ENCODE assay signal across 27 mouse cellular contexts in the genomic region with DNA sequence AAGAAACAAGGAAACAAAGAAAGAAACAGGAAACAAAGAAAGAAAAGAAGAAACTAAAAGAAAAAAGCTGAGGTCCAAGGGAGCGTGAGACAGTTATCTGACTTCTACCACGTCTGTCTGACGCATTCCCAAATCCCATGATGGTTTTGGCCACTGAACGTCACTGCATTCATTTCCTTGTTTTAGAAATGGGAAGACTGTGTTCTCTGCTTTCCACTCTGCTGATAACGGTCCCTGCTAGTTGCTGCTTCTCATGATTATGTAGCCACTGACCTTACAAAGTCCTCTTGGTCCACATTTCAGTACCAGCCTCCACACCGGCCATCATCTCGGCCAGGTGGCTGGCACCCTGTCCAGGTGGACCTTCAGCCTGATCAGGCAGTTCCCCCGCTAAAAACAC. TPM values are rescaled to one million over a fixed set of nuclear protein-coding genes. Genes with fewer than 3 reads are reported as not detected.
DNase-seq lines count a peak whose midpoint lies in the region; ATAC-seq and TF ChIP-seq lines count a peak whose summit lies in the region.
"Had no signal": no experiment of that assay in that cellular context is flagged by ENCODE, and none has a peak within 500 bp of the region (broad histone marks: within the 10 kb centered on the region; RNA-seq: fewer than 3 reads in every experiment).

No protein-coding gene starts in this region.

- TF ChIP-seq POLR2A in embryonic fibroblast, embryonic 13.5 days (IDR thresholded peaks at IDR 0.05; ENCODE audit: low read depth, low read length) = no peak
- TF ChIP-seq POLR2A in small intestine, adult 2 months (IDR thresholded peaks at IDR 0.05; ENCODE audit: low read depth, low read length) = no peak

- peak overlapping the region; percentile 80 for H3K4me2 ChIP-seq in heart, embryonic 14.5 days (ENCODE audit: low read length)
- H3K4me2 ChIP-seq: intestine, embryonic 15.5 days; limb, embryonic 12.5 days; liver, embryonic 11.5 days; midbrain, embryonic 11.5 days had no signal

- H3K36me3 ChIP-seq in heart, embryonic 14.5 days (ENCODE audit: control insufficient read depth, insufficient read depth, low read length) = no peaks in the 10 kb centered on the region
- no peaks in the 10 kb centered on the region for H3K36me3 ChIP-seq in small intestine, adult 2 months (ENCODE audit: control insufficient read depth, insufficient read depth, low read length)
- H3K36me3 ChIP-seq: forebrain, embryonic 10.5 days; hindbrain, embryonic 10.5 days; intestine, embryonic 15.5 days had no signal

- 12% methylated on average over 8 of the region's 8 CpGs for WGBS in heart, embryonic 14.5 days
- 40% methylated on average over 8 of the region's 8 CpGs for WGBS in small intestine, adult 2 months

- H3K27me3 ChIP-seq in heart, embryonic 14.5 days (ENCODE audit: control insufficient read depth, insufficient read depth, low read length) = no peaks in the 10 kb centered on the region
- H3K27me3 ChIP-seq in small intestine, adult 2 months (ENCODE audit: control insufficient read depth, insufficient read depth, low read length) = no peaks in the 10 kb centered on the region
- H3K27me3 ChIP-seq: intestine, embryonic 15.5 days had no signal

- H3K4me1 ChIP-seq in embryonic fibroblast, embryonic 13.5 days (ENCODE audit: control insufficient read depth, insufficient read depth, low read length) = peaks cover 8% of the 10 kb centered on the region
- H3K4me1 ChIP-seq in heart, embryonic 14.5 days (ENCODE audit: control insufficient read depth in 2 of 2, insufficient read depth in 2 of 2, low read length in 2 of 2) = peaks cover 14 to 16% of the 10 kb centered on the region in 2 experiments
- H3K4me1 ChIP-seq in small intestine, adult 2 months (ENCODE audit: control insufficient read depth, insufficient read depth, insufficient read length, low read length) = no peaks in the 10 kb centered on the region

- H3K27ac ChIP-seq in embryonic fibroblast, embryonic 13.5 days (ENCODE audit: insufficient read depth, low read length) = peak overlapping the region; percentile 87
- peak overlapping the region; percentile 95 to 98 for H3K27ac ChIP-seq in heart, embryonic 14.5 days (replicated peaks in 1 of 2; ENCODE audit: control insufficient read depth in 1 of 2, insufficient read depth in 1 of 2, low read depth in 2 of 2, low read length in 2 of 2)
- H3K27ac ChIP-seq in small intestine, adult 2 months (ENCODE audit: insufficient read depth, low read depth, low read length) = peak overlapping the region; percentile 8; the same call in 1 of the 2 replicates
- H3K27ac ChIP-seq: hindbrain, embryonic 10.5 days; limb, embryonic 12.5 days had no signal

- peak; percentile 87 for DNase-seq in heart, adult 8-10 months (ENCODE audit: low spot score)
- DNase-seq in spleen, postnatal 10 days (ENCODE audit: low spot score in 2 of 2) = no peak
- no peak for DNase-seq in gastrocnemius, postnatal 14 days
- no peak for DNase-seq in left cerebral cortex, postnatal 36 days (ENCODE audit: low spot score in 2 of 2)
- DNase-seq: adrenal gland, adult 2 months; cerebellum, adult 9-10 months; kidney, adult 9 months; kidney, postnatal 14 days; liver, postnatal 0 days; thymus, adult 18-20 months; thymus, postnatal 4 days had no signal

- TF ChIP-seq CTCF in embryonic fibroblast, embryonic 13.5 days (IDR thresholded peaks at IDR 0.05; ENCODE audit: borderline replicate concordance, insufficient read depth, low read length) = no peak
- TF ChIP-seq CTCF in small intestine, adult 2 months (IDR thresholded peaks at IDR 0.05; ENCODE audit: extremely low read depth, insufficient read length, insufficient replicate concordance, low read depth, low read length) = no peak

- intact Hi-C loops in gastrocnemius, postnatal 14 days (cut with DNase I; ENCODE audit: low total_unique reads) = no loop called here
- intact Hi-C loops in left cerebral cortex, postnatal 36 days (cut with DNase I) = no loop called here

- H3K4me3 ChIP-seq in embryonic fibroblast, embryonic 13.5 days (ENCODE audit: insufficient read depth, low read length) = no peak overlapping the region
- H3K4me3 ChIP-seq in heart, embryonic 14.5 days (ENCODE audit: control insufficient read depth in 1 of 2, insufficient read depth in 1 of 2, low read depth in 1 of 2, low read length in 2 of 2) = no peak overlapping the region
- H3K4me3 ChIP-seq in small intestine, adult 2 months (ENCODE audit: low read depth, low read length) = no peak overlapping the region
- H3K4me3 ChIP-seq: embryonic facial prominence, embryonic 10.5 days; forebrain, embryonic 10.5 days; hindbrain, embryonic 10.5 days; intestine, embryonic 15.5 days; limb, embryonic 12.5 days had no signal

- H3K9me3 ChIP-seq in heart, embryonic 14.5 days (ENCODE audit: control insufficient read depth, low read length) = no peaks in the 10 kb centered on the region
- H3K9me3 ChIP-seq: embryonic facial prominence, embryonic 10.5 days; forebrain, embryonic 10.5 days; hindbrain, embryonic 10.5 days; intestine, embryonic 15.5 days; limb, embryonic 12.5 days had no signal

- H3K9ac ChIP-seq in heart, embryonic 14.5 days (ENCODE audit: low read length) = peak overlapping the region; percentile 94; the same call in 1 of the 2 replicates
- H3K9ac ChIP-seq: limb, embryonic 12.5 days; liver, postnatal 0 days had no signal

- ATAC-seq in heart, embryonic 14.5 days (ENCODE audit: insufficient number of reproducible peaks, insufficient read depth, low FRiP score, low read depth) = no peak
- ATAC-seq: forebrain, embryonic 16.5 days; hindbrain, embryonic 16.5 days; intestine, embryonic 15.5 days; liver, postnatal 0 days; lung, postnatal 0 days had no signal

RNA-seq across cellular contexts. Expression of gene Jph2, which starts 1.4 kb away (rescaled TPM):
- 33.0 and 50.9 TPM in 2 replicates for polyA plus RNA-seq in embryonic fibroblast, embryonic 13.5 days (2011; ENCODE audit: insufficient read length, low read depth, missing spikeins)
- 100 to 1,000 TPM; 423 to 464 (median 433) TPM for total RNA-seq in heart, adult 8-10 months (2022)
- 25.5 and 29.4 TPM in 2 replicates for polyA plus RNA-seq in heart, embryonic 14.5 days (2014; fragmentation: Nextera tagmentation; extraction: Ambion mirVana)
- 20.6 and 28.7 TPM in 2 replicates for polyA plus RNA-seq in small intestine, adult 2 months (2012; rRNA removed)
- total RNA-seq in gastrocnemius, postnatal 14 days (2021) = 100 to 1,000 TPM; 352 to 422 TPM
- total RNA-seq in left cerebral cortex, postnatal 36 days (2021) = under 1 TPM; 0.49 to 0.59 TPM
- total RNA-seq: megakaryocyte progenitor cell, adult 5-6 weeks had no signal

RNA-seq across cellular contexts. Expression of gene Oser1, which starts 25.3 kb away (rescaled TPM):
- polyA plus RNA-seq in embryonic fibroblast, embryonic 13.5 days (2011; ENCODE audit: insufficient read length, low read depth, missing spikeins) = 35.5 and 39.8 TPM in 2 replicates
- total RNA-seq in heart, adult 8-10 months (2022) = 10 to 100 TPM; 19.4 to 21.8 (median 20.3) TPM
- 52.6 and 56.8 TPM in 2 replicates for polyA plus RNA-seq in heart, embryonic 14.5 days (2014; fragmentation: Nextera tagmentation; extraction: Ambion mirVana)
- polyA plus RNA-seq in small intestine, adult 2 months (2012; rRNA removed) = 5.0 and 12.2 TPM in 2 replicates
- total RNA-seq in gastrocnemius, postnatal 14 days (2021) = 10 to 100 TPM; 25.9 to 29.5 TPM
- total RNA-seq in left cerebral cortex, postnatal 36 days (2021) = 10 to 100 TPM; 24.3 to 25.0 TPM

RNA-seq across cellular contexts. Expression of gene Gdap1l1, which starts 39.1 kb away (rescaled TPM):
- 0.86 TPM in 1 of 2 replicates, not detected in the other for polyA plus RNA-seq in embryonic fibroblast, embryonic 13.5 days (2011; ENCODE audit: insufficient read length, low read depth, missing spikeins)
- not detected for total RNA-seq in heart, adult 8-10 months (2022)
- polyA plus RNA-seq in heart, embryonic 14.5 days (2014; fragmentation: Nextera tagmentation; extraction: Ambion mirVana) = 0.39 and 0.54 TPM in 2 replicates
- 0.85 and 1.6 TPM in 2 replicates for polyA plus RNA-seq in small intestine, adult 2 months (2012; rRNA removed)
- total RNA-seq in gastrocnemius, postnatal 14 days (2021) = under 1 TPM in 1 of 2 experiments, not detected in 1; 0.23 TPM
- 10 to 100 TPM; 72.6 to 73.9 TPM for total RNA-seq in left cerebral cortex, postnatal 36 days (2021)
- total RNA-seq: gastrocnemius, postnatal 36 days; megakaryocyte progenitor cell, adult 5-6 weeks; MEL had no signal
- polyA plus RNA-seq: liver, postnatal 0 days had no signal

Comparison
In these comparisons a context has a peak if more than half of its experiments do, and no peak if none do; other contexts are left out.
1. H3K27ac ChIP-seq: peak in every context shown above with its lines; median percentile 96 in heart, embryonic 14.5 days; 87 in embryonic fibroblast, embryonic 13.5 days; 8 in small intestine, adult 2 months.
2. RNA of gene Jph2, which starts 1.4 kb away (total RNA-seq): 423 to 464 TPM in heart, adult 8-10 months and 352 to 422 TPM in gastrocnemius, postnatal 14 days; 0.49 to 0.59 TPM in left cerebral cortex, postnatal 36 days; every median in the first group is over 100 times any median in the second.
3. RNA of gene Gdap1l1, which starts 39.1 kb away (total RNA-seq): 72.6 to 73.9 TPM in left cerebral cortex, postnatal 36 days; 0.23 TPM in gastrocnemius, postnatal 14 days and not detected in heart, adult 8-10 months; every median in the first group is over 10 times any median in the second.